Mouse (Mus musculus): Measurements from ENCODE around the gene Ptpn18. TPM values are rescaled to one million over a fixed set of nuclear protein-coding genes. Genes with fewer than 3 reads are reported as not detected.

Gene Ptpn18
- 113 and 198 TPM in 2 replicates for polyA plus RNA-seq (2012; ENCODE audit: low replicate concordance)

GRCm38 (mm10) chr1:34459284-34460060 is at the start of gene Ptpn18:
Gene Ptpn18 (plus strand): TSS chr1:34459762.

GRCm38 (mm10) chr1:34439215-34439960 is 20.2 kb upstream of the Ptpn18 start, which contains the start of the genes Ccdc115 and Imp4:
Gene Ccdc115 (minus strand): TSS chr1:34439672.
Gene Imp4 (plus strand): TSS chr1:34439851.

Other genes with a start within 250 kb of the Ptpn18 start
- 16.6 and 23.2 TPM in 2 replicates for gene Ccdc115, start 20.1 kb upstream of the Ptpn18 start, polyA plus RNA-seq (2012; ENCODE audit: low replicate concordance)
- 38.9 and 43.8 TPM in 2 replicates for gene Imp4, start 19.9 kb upstream of the Ptpn18 start, polyA plus RNA-seq (2012; ENCODE audit: low replicate concordance)
- not detected in 2 replicates for gene Prss39, start 38.6 kb downstream of the Ptpn18 start, polyA plus RNA-seq (2012; ENCODE audit: low replicate concordance)
- gene Cfc1, start 75.9 kb downstream of the Ptpn18 start, polyA plus RNA-seq (2012; ENCODE audit: low replicate concordance) = not detected in 2 replicates
- gene Prss40, start 101.2 kb downstream of the Ptpn18 start, polyA plus RNA-seq (2012; ENCODE audit: low replicate concordance) = not detected in 2 replicates
- gene Amer3, start 119.9 kb downstream of the Ptpn18 start, polyA plus RNA-seq (2012; ENCODE audit: low replicate concordance) = 0.03 TPM in 1 of 2 replicates, not detected in the other

All from leukemia stem cell, adult 10-12 weeks (primary cell).